Mouse (Mus musculus) heart, embryonic 15.5 days (tissue): ENCODE measurements around the gene Gpr108. TPM values are rescaled to one million over a fixed set of nuclear protein-coding genes. Genes with fewer than 3 reads are reported as not detected.

ENCODE experiments used
- ATAC-seq: fragments of 200-750 bp; cut with Nextera tagmentation; replicated peaks from 2 replicates; pipeline ENCODE4 v1.8.0; 2017; ENCODE audit warnings: low read depth, moderate TSS enrichment; ENCODE audit not compliant: insufficient number of reproducible peaks, insufficient read depth, low FRiP score
- H3K27ac ChIP-seq: fragments of 300-500 bp; sonication (generic); 2 replicates; pipeline ENCODE4 v1.5.1; 2015; ENCODE audit warnings: mild to moderate bottlenecking, inconsistent platforms
- H3K27me3 ChIP-seq: fragments of 300-500 bp; sonication (generic); 2 replicates; pipeline ENCODE4 v1.6.1; 2015; ENCODE audit warnings: inconsistent platforms
- H3K36me3 ChIP-seq: fragments of 300-500 bp; sonication (generic); 2 replicates; pipeline ENCODE4 v1.6.1; 2015; ENCODE audit warnings: mild to moderate bottlenecking, inconsistent platforms
- H3K4me1 ChIP-seq: fragments of 300-500 bp; sonication (generic); replicated peaks from 2 replicates; pipeline ENCODE4 v1.6.1; 2015; ENCODE audit warnings: inconsistent platforms
- H3K4me2 ChIP-seq: fragments of 300-500 bp; sonication (generic); 2 replicates; pipeline ENCODE4 v1.6.1; 2015; ENCODE audit warnings: inconsistent platforms, mild to moderate bottlenecking, moderate library complexity
- H3K4me3 ChIP-seq: fragments of 300-500 bp; sonication (generic); 2 replicates; pipeline ENCODE4 v1.5.1; 2015; ENCODE audit warnings: mild to moderate bottlenecking, inconsistent platforms
- H3K9ac ChIP-seq: fragments of 300-500 bp; sonication (generic); 2 replicates; pipeline ENCODE4 v1.6.1; 2015; ENCODE audit warnings: mild to moderate bottlenecking, inconsistent platforms
- H3K9me3 ChIP-seq: fragments of 300-500 bp; sonication (generic); replicated peaks from 2 replicates; pipeline ENCODE4 v1.6.1; 2016; ENCODE audit warnings: inconsistent platforms
- WGBS: fragments of 180-500 bp; shearing (Covaris S2); methylation state at CpG from one replicate; pipeline ENCODE4 v1.1.7; 2015; ENCODE audit warnings: mixed read lengths; 5-methylcytosine and 5-hydroxymethylcytosine counted together
- microRNA-seq: library from miRNA; unstranded; fragments of <30 nt; microRNA quantifications from one replicate; pipeline ENCODE4, GENCODE M21; 2016
- polyA plus RNA-seq: library from polyadenylated mRNA; unstranded; fragments of >200 nt; fragmentation: Nextera tagmentation; extraction: Ambion mirVana; gene quantifications from 2 replicates; pipeline ENCODE4 v1.2.1, GENCODE M21; 2015

The Gpr108 gene
- polyA plus RNA-seq, 1 experiment from 2014 or later: 26.5 TPM

DNA sequence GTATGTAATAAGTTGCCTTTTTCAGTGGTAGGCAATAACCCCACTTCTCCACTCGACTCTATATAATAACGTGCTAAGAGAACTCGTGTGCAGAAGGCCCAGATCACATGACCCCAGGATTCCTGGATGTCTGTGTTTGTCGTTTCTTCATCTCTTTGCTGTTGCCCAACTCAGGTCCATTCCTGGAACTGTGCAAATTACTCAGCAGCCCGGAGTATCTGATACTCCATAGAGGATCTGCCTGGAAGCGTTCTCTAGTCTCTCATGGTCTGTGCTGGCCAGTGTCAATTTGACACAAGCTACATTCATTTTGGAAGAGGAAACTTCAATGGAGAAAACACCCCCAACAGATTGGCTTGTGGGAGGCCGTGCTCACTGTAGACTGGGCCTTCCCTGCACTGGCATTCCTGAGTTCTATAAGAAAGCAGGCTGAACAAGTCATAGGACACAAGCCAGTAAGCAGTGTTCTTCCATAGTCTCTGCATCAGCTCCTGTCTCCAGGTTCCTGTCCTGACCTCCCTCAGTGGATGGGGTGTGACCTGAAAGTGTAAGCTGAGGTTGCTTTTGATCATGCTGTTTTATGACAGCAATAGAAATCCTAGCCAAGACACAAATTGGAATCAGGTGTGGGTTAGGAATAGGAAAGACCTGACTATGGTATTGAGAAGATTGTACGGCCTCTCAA is 52.8 kb downstream of the Gpr108 start:
- Histone ChIP-seq H3K9me3 (no peaks in the 10 kb centered on the region), H3K27me3 (no peaks in the 10 kb centered on the region), H3K36me3 (no peaks in the 10 kb centered on the region), H3K27ac (no peak overlapping the region), H3K9ac (no peak overlapping the region), H3K4me3 (no peak overlapping the region), H3K4me2 (no peak overlapping the region), H3K4me1 (no peaks in the 10 kb centered on the region)
- WGBS: 68% methylated on average over 8 of the region's 8 CpGs
- no peak for ATAC-seq

DNA sequence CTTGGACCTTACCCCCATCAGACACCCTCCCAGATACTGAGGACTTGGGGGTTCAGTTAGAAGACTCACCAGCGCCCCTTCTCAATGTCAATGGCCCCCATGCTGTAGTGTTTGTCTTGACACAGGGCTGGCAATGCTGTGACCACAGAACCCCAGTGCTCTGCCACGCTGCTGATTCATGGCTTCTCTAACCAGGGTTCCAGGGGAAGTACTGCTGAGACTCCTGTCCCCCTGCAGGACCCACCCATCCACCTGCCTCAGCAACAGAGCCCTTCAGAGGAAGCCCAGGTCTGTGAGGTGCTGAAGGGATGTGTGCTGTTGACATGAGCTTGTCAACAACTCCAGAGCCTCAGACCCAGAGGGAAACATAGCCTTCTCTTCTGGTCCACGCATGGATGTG is 53.5 kb downstream of the Gpr108 start:
- Histone ChIP-seq H3K36me3 (no peaks in the 10 kb centered on the region), H3K4me3 (no peak overlapping the region), H3K4me1 (no peaks in the 10 kb centered on the region), H3K9ac (no peak overlapping the region), H3K27me3 (no peaks in the 10 kb centered on the region), H3K4me2 (no peak overlapping the region), H3K9me3 (no peaks in the 10 kb centered on the region), H3K27ac (no peak overlapping the region)
- no peak for ATAC-seq
- 68% methylated on average over 3 of the region's 3 CpGs for WGBS

GRCm38 (mm10) chr17:57194041-57194507 is 54.2 kb downstream of the Gpr108 start, which contains the start of gene Tnfsf14:
TSS of gene Tnfsf14 (minus strand) at chr17:57194177.
- Histone ChIP-seq H3K27ac (no peak within 1 kb of the TSS), H3K4me1 (no peaks in the 10 kb centered on the region), H3K9me3 (no peaks in the 10 kb centered on the region), H3K27me3 (no peaks in the 10 kb centered on the region), H3K9ac (no peak within 1 kb of the TSS), H3K4me3 (no peak within 1 kb of the TSS), H3K4me2 (no peak within 1 kb of the TSS; the same call in 1 of the 2 replicates), H3K36me3 (no peaks in the 10 kb centered on the region)
- WGBS: 68% methylated on average over 11 of the region's 11 CpGs
- ATAC-seq: no peak

GRCm38 (mm10) chr17:57188510-57189192 is 59.6 kb downstream of the Gpr108 start:
- Histone ChIP-seq H3K27me3 (no peaks in the 10 kb centered on the region), H3K9ac (no peak overlapping the region), H3K36me3 (no peaks in the 10 kb centered on the region), H3K9me3 (no peaks in the 10 kb centered on the region), H3K27ac (no peak overlapping the region), H3K4me2 (no peak overlapping the region), H3K4me1 (no peaks in the 10 kb centered on the region), H3K4me3 (no peak overlapping the region)
- ATAC-seq: no peak
- WGBS: 60% methylated on average over 12 of the region's 12 CpGs

DNA sequence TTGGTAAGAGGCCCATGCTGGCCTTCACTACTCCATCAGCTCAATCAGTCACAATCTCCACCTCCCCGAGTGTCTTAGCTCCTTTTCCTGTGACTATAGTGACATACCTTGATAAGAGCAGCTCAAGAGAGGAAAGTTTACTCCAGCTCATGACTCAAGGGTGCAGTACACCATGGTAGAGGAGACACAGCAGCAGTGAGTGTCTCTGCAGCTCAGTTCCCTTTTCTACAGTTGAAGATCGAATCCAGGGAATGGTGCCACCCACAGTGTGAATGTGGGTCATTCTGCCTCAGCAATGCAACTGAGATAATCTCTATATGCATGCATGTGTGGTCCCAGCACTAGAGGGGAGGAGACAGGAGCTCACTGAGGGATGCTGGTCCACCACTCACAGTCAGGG is 62.6 kb downstream of the Gpr108 start:
- no peaks in the 10 kb centered on the region for H3K9me3 ChIP-seq
- no peaks in the 10 kb centered on the region for H3K4me1 ChIP-seq
- no peak overlapping the region for H3K9ac ChIP-seq
- H3K27me3 ChIP-seq: no peaks in the 10 kb centered on the region
- 53% methylated on average over 2 of the region's 2 CpGs for WGBS
- no peak overlapping the region for H3K4me2 ChIP-seq
- H3K36me3 ChIP-seq: no peaks in the 10 kb centered on the region
- H3K27ac ChIP-seq: no peak overlapping the region
- no peak overlapping the region for H3K4me3 ChIP-seq
- no peak for ATAC-seq

Small RNA genes within 50 kb of the gene (microRNA-seq; reads per million reads assigned to microRNA genes)
- not detected for gene Mir6978

Other genes with a start within 250 kb of the Gpr108 start
- gene Pspn, start 248.4 kb downstream of the Gpr108 start, polyA plus RNA-seq: 0.33 TPM in 1 of 2 replicates, not detected in the other
- gene Gtf2f1, start 237.2 kb downstream of the Gpr108 start, polyA plus RNA-seq: 33.7 and 41.1 TPM in 2 replicates
- 0.23 and 0.48 TPM in 2 replicates for gene Gm17949, start 237.0 kb downstream of the Gpr108 start, polyA plus RNA-seq
- gene Khsrp, start 216.9 kb downstream of the Gpr108 start, polyA plus RNA-seq: 23.3 and 29.3 TPM in 2 replicates
- not detected in 2 replicates for gene Slc25a41, start 206.8 kb downstream of the Gpr108 start, polyA plus RNA-seq
- 0.92 and 2.5 TPM in 2 replicates for gene Crb3, start 189.3 kb downstream of the Gpr108 start, polyA plus RNA-seq
- gene Slc25a23, start 188.6 kb downstream of the Gpr108 start, polyA plus RNA-seq: 14.7 and 18.3 TPM in 2 replicates
- 0.64 and 3.7 TPM in 2 replicates for gene Dennd1c, start 169.9 kb downstream of the Gpr108 start, polyA plus RNA-seq
- gene Tubb4a, start 160.7 kb downstream of the Gpr108 start, polyA plus RNA-seq: 5.6 and 12.8 TPM in 2 replicates
- 2.6 and 3.0 TPM in 2 replicates for gene Tnfsf9, start 143.1 kb downstream of the Gpr108 start, polyA plus RNA-seq
- not detected in 2 replicates for gene Cd70, start 98.7 kb downstream of the Gpr108 start, polyA plus RNA-seq
- gene Tnfsf14, start 54.3 kb downstream of the Gpr108 start, polyA plus RNA-seq: 0.29 TPM in 1 of 2 replicates, not detected in the other
- gene C3, start 20.3 kb downstream of the Gpr108 start, polyA plus RNA-seq: 1.8 and 5.6 TPM in 2 replicates
- 39.1 and 43.7 TPM in 2 replicates for gene Trip10, start 1.0 kb upstream of the Gpr108 start, polyA plus RNA-seq
- gene Vav1, start 30.7 kb upstream of the Gpr108 start, polyA plus RNA-seq: 1.8 and 9.6 TPM in 2 replicates
- 3.6 and 5.7 TPM in 2 replicates for gene Adgre1, start 110.2 kb upstream of the Gpr108 start, polyA plus RNA-seq